Mouse (Mus musculus) left cerebral cortex, postnatal 25 days (tissue): ENCODE data around the gene Enkd1. TPM values are rescaled to one million over a fixed set of nuclear protein-coding genes. Genes with fewer than 3 reads are reported as not detected.

ENCODE experiments used
- DNase-seq, 2 experiments: peaks; one replicate each; pipeline ENCODE4 v3.0.0; 2022; ENCODE audit warnings: low spot score in 2 of 2, mixed read lengths in 1 of 2
- intact Hi-C: fragments of 180-260 bp; cut with DNase I; formaldehyde crosslinking; loops from one replicate; pipeline ENCODE4 v1.15.1; 2025
- total RNA-seq, 2 experiments: library from RNA; stranded (reverse); gene quantifications; 2 replicates each; pipeline ENCODE4 v1.2.3; 2021

Enkd1 gene
- total RNA-seq, 2 experiments from 2014 or later, result 8.7 to 9.8 TPM

- DNase-seq, result no peak
- intact Hi-C loops, result no loop called here
Observed at GRCm38 (mm10) chr8:105687512-105687911, 20.5 kb downstream of the Enkd1 start.

DNA sequence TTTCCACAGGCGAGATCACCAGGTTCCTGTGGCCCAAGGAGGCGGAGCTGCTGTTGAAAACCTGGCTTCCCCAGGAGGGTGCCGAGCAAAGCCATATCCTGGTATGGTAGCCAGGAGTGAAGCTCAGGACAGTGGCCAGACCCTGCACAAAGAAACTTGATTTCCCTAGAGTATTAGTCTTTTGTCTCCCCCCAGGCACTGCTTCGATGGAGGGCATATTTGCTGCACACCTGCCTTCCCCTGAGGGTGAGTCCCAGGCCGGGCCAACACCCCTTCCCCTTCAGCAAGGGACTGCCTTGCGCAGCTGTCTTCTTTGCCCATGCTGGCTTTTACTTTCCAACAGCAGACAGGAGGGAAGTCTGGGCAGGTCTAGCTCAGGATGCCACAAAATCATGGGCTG is 21.5 kb downstream of the Enkd1 start:
- intact Hi-C loops, result no loop called here
- DNase-seq, result no peak

DNA sequence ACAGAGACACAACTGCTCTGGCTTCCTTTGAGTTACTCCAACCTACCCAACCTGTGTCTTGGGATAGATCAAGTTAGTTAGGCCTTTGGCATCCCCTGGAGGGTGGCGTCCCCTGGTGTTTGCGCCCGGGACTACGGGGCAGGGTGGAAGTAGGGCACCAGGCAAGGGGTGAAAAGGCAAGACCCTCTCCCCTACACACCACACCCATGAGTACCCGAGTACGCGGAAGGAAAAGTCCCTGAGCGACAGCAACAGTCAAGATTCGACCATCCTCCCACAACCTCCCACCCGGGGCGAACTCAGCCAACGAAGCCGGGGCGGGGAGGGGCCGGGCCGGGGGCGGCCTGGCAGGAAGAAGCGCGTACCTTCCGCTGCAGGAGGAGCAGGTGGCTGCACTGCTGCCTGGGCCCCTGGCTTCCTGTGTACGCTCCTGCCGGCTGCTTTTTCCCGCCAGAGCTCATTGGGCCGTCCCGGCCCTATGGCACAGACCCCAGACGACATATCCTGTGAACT is 22.2 kb downstream of the Enkd1 start, which contains the start of gene Carmil2:
Gene Carmil2 (plus strand): TSS at position 479 of the 513 bp plus-strand sequence.
- intact Hi-C loops, result no loop called here
- no peak for DNase-seq

- DNase-seq, result no peak
- intact Hi-C loops, result no loop called here
Observed at GRCm38 (mm10) chr8:105685325-105685724, 22.7 kb downstream of the Enkd1 start.

DNA sequence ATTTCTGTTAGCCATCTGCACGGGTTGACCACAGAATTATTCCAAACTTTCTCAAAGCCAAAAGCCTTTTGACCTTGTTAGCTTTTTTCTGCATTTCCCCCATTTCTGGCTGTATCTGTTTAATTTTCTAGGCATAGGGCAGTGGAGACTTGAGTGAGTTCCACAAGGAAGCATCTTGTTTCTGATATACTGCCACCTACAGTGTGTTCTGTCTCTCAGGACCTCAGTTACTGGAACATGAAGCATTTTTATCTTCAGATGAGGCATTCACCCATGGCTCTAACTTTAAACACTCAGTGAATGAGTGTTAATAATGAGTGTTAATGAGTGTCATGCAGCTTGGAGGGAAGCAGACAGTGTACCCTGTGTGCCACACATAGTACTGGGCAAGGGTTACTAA is 30.1 kb downstream of the Enkd1 start:
- DNase-seq, result no peak
- intact Hi-C loops, result no loop called here

DNA sequence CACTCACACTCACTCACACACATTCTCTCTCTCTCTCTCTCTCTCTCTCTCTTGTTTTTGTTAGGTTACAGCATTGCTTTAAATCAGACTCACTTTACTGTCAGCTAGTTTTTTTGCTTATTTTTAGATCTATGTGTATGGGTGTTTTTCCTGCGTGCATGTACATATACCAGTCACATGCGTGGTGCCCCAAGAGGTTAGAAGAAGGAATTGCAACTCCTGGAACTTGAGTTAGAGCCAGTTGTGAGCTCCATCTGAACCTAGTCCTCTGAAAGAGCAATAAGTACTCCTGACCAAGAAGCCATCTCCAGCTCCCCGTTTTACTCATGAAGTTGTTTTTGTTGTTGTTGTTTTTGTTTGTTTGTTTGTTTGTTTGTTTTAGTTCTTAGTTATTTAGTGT is 46.8 kb downstream of the Enkd1 start:
- DNase-seq, result peak in 1 of 2 experiments; percentile 12

DNA sequence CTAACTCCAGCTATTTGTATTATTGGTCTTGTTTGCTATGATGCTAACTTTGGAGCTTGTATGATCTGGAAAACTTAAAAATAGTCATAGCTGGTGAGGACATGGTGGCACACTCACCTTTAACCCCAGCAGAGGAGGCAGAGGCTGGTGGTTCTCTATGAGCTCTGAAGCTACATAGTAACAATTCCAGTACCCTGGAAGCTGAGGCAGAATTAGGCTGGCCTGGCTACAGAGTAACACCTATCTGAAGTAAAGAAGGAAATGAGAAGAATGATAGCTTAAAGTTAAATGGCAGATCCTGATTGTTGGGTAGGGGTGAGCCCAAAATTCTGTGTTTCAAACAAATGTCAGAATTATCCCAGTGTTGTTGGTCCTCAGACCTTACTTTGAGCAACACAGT is 50.4 kb downstream of the Enkd1 start:
- intact Hi-C loops, result no loop called here
- no peak for DNase-seq

More for the DNA sequence above, 46.8 kb downstream of the Enkd1 start:
- intact Hi-C loops, result no loop called here

Other genes with a start within 250 kb of the Enkd1 start
- 10 to 100 TPM; 30.1 to 37.5 TPM for gene Tppp3, start 236.7 kb downstream of the Enkd1 start, total RNA-seq
- gene Zdhhc1, start 211.3 kb downstream of the Enkd1 start, total RNA-seq, result 10 to 100 TPM; 34.9 to 35.6 TPM
- gene Hsd11b2, start 189.5 kb downstream of the Enkd1 start, total RNA-seq, result not detected
- 100 to 1,000 TPM; 317 to 340 TPM for gene Atp6v0d1, start 142.2 kb downstream of the Enkd1 start, total RNA-seq
- 10 to 100 TPM; 77.0 to 81.5 TPM for gene Ripor1, start 103.0 kb downstream of the Enkd1 start, total RNA-seq
- 10 to 100 TPM; 63.7 to 68.5 TPM for gene Ctcf, start 71.6 kb downstream of the Enkd1 start, total RNA-seq
- gene Agrp, start 70.8 kb downstream of the Enkd1 start, total RNA-seq, result not detected
- 10 to 100 TPM; 58.0 to 61.9 TPM for gene Carmil2, start 21.9 kb downstream of the Enkd1 start, total RNA-seq
- 10 to 100 TPM; 44.5 to 51.9 TPM for gene Acd, start 7.1 kb downstream of the Enkd1 start, total RNA-seq
- 10 to 100 TPM; 41.2 to 46.6 TPM for gene Pard6a, start 7.1 kb downstream of the Enkd1 start, total RNA-seq
- gene 4933405L10Rik, start 555 bp downstream of the Enkd1 start, total RNA-seq, result under 1 TPM; 0.53 to 0.60 TPM
- gene Gfod2, start 50.5 kb upstream of the Enkd1 start, total RNA-seq, result 10 to 100 TPM; 22.0 to 25.5 TPM
- gene Ranbp10, start 119.1 kb upstream of the Enkd1 start, total RNA-seq, result 10 to 100 TPM; 24.4 to 25.8 TPM
- gene Tsnaxip1, start 119.5 kb upstream of the Enkd1 start, total RNA-seq, result not detected
- gene Cenpt, start 145.1 kb upstream of the Enkd1 start, total RNA-seq, result 10 to 100 TPM; 14.0 to 16.6 TPM
- gene Thap11, start 146.9 kb upstream of the Enkd1 start, total RNA-seq, result 10 to 100 TPM; 40.0 to 40.4 TPM
- 10 to 100 TPM; 21.8 to 32.1 TPM for gene Nutf2, start 152.4 kb upstream of the Enkd1 start, total RNA-seq
- 10 to 100 TPM; 58.1 to 62.9 TPM for gene Edc4, start 172.7 kb upstream of the Enkd1 start, total RNA-seq
- gene Nrn1l, start 185.4 kb upstream of the Enkd1 start, total RNA-seq, result 1 to 10 TPM; 3.1 to 3.2 TPM
- gene Pskh1, start 192.2 kb upstream of the Enkd1 start, total RNA-seq, result 1 to 10 TPM; 8.1 to 8.5 TPM
- under 1 TPM; 0.85 to 0.96 TPM for gene Ctrl, start 225.7 kb upstream of the Enkd1 start, total RNA-seq
- 10 to 100 TPM; 84.9 to 92.0 TPM for gene Psmb10, start 230.2 kb upstream of the Enkd1 start, total RNA-seq
- 10 to 100 TPM; 28.0 to 32.5 TPM for gene Lcat, start 235.2 kb upstream of the Enkd1 start, total RNA-seq